Mouse (Mus musculus) midbrain, embryonic 14.5 days (tissue): ENCODE data around the gene Pnldc1. TPM values are rescaled to one million over a fixed set of nuclear protein-coding genes. Genes with fewer than 3 reads are reported as not detected.
"Not testable (repeated sequence)": the region's sequence is repeated elsewhere in the genome, so short reads cannot be mapped to it uniquely, and the experiment has no call there.

Experiments
- ATAC-seq: fragments of 200-750 bp; cut with Nextera tagmentation; 2 replicates; pipeline ENCODE4 v1.8.0; 2017; ENCODE audit warnings: moderate number of reproducible peaks, moderate library complexity; ENCODE audit not compliant: low FRiP score, low TSS enrichment
- DNase-seq: peaks from one replicate; pipeline ENCODE4 v3.0.0-alpha.2; 2015
- H3K27ac ChIP-seq: fragments of 300-500 bp; sonication (generic); replicated peaks from 2 replicates; pipeline ENCODE4 v1.5.1; 2014; ENCODE audit warnings: mild to moderate bottlenecking, low read depth, low read length, moderate library complexity
- H3K27me3 ChIP-seq: fragments of 300-500 bp; sonication (generic); 2 replicates; pipeline ENCODE4 v1.6.1; 2014; ENCODE audit warnings: low read length, control low read depth, mixed read lengths; ENCODE audit not compliant: control insufficient read depth, insufficient read depth
- H3K36me3 ChIP-seq: fragments of 300-500 bp; sonication (generic); 2 replicates; pipeline ENCODE4 v1.6.1; 2014; ENCODE audit warnings: low read length, control low read depth; ENCODE audit not compliant: control insufficient read depth, insufficient read depth
- H3K4me1 ChIP-seq: fragments of 300-500 bp; sonication (generic); 2 replicates; pipeline ENCODE4 v1.6.1; 2014; ENCODE audit warnings: mild to moderate bottlenecking, antibody characterized with exemption, low read length, control low read depth; ENCODE audit not compliant: control insufficient read depth, insufficient read depth
- H3K4me2 ChIP-seq: fragments of 300-500 bp; sonication (generic); 2 replicates; pipeline ENCODE4 v1.6.1; 2014; ENCODE audit warnings: mild to moderate bottlenecking, low read length, moderate library complexity
- H3K4me3 ChIP-seq: fragments of 300-500 bp; sonication (generic); replicated peaks from 2 replicates; pipeline ENCODE4 v1.5.1; 2014; ENCODE audit warnings: low read depth, low read length
- H3K9ac ChIP-seq: fragments of 300-500 bp; sonication (generic); replicated peaks from 2 replicates; pipeline ENCODE4 v1.6.1; 2014; ENCODE audit warnings: mild to moderate bottlenecking, low read length, moderate library complexity
- H3K9me3 ChIP-seq: fragments of 300-500 bp; sonication (generic); 2 replicates; pipeline ENCODE4 v1.6.1; 2016; ENCODE audit warnings: low read length, control low read depth, mixed read lengths; ENCODE audit not compliant: control insufficient read depth
- WGBS: fragments of 180-500 bp; shearing (Covaris S2); extraction: QIAGEN DNeasy Blood & Tissue Kit; methylation state at CpG from one replicate; pipeline ENCODE4 v1.1.7; 2014; 5-methylcytosine and 5-hydroxymethylcytosine counted together
- polyA plus RNA-seq: library from polyadenylated mRNA; unstranded; fragments of >200 nt; fragmentation: Nextera tagmentation; extraction: Ambion mirVana; gene quantifications from 2 replicates; pipeline ENCODE4 v1.2.1, GENCODE M21; 2014

The Pnldc1 gene
- polyA plus RNA-seq, 1 experiment from 2014 or later: 3.1 TPM

DNA sequence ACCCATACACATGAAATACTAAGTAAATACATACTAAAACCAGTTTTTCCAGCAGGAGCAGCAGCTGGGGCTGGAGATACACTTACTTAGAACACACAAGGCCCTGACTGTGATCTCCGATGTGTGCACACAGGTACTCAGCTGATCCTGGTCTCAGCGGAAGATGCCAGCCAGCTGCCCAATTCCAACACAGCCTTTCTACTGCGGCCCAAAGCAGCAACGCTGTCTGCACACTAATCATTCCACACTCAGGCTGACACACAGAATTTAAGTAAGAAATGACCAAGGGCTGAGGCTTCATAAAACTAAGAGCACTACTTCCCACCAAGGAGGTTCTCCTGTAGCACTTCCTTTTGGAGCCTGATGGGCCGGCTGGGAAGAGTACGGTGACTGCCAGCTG is 7.7 kb downstream of the Pnldc1 start:
- DNase-seq: no peak

DNA sequence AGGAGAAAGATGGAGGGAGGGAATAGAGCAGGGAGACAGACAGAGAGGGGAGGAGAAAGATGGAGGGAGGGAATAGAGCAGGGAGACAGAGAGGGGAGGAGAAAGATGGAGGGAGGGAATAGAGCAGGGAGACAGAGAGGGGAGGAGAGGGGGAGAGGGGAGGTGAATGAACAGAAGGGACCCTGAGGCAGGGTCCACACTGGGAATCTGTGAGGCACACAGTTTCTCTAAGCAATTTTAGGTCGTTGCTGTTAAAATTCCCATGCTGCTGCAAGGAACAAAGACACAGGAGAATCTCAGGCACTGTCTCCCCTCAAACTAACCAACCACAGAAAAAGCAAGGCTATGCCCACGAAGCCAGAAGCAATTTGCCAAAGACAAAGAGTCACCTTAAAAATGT is 11.4 kb downstream of the Pnldc1 start:
- not testable (repeated sequence) for H3K9me3 ChIP-seq, ATAC-seq, H3K4me2 ChIP-seq, H3K9ac ChIP-seq, H3K4me1 ChIP-seq, H3K4me3 ChIP-seq, H3K27me3 ChIP-seq
- Histone ChIP-seq H3K27ac (peak overlapping the region; percentile 60), H3K36me3 (peaks cover 10% of the 10 kb centered on the region)
- 32% methylated on average over 2 of the region's 2 CpGs for WGBS
- peak; percentile 8 for DNase-seq

More for the DNA sequence above, 7.7 kb downstream of the Pnldc1 start:
- no peaks in the 10 kb centered on the region for H3K9me3 ChIP-seq
- H3K36me3 ChIP-seq: peaks cover 24% of the 10 kb centered on the region
- H3K4me1 ChIP-seq: no peaks in the 10 kb centered on the region
- H3K27ac ChIP-seq: no peak overlapping the region
- no peak overlapping the region for H3K9ac ChIP-seq
- ATAC-seq: no peak
- H3K4me3 ChIP-seq: no peak overlapping the region
- H3K27me3 ChIP-seq: no peaks in the 10 kb centered on the region
- H3K4me2 ChIP-seq: no peak overlapping the region
- 95% methylated on average over 6 of the region's 6 CpGs for WGBS

DNA sequence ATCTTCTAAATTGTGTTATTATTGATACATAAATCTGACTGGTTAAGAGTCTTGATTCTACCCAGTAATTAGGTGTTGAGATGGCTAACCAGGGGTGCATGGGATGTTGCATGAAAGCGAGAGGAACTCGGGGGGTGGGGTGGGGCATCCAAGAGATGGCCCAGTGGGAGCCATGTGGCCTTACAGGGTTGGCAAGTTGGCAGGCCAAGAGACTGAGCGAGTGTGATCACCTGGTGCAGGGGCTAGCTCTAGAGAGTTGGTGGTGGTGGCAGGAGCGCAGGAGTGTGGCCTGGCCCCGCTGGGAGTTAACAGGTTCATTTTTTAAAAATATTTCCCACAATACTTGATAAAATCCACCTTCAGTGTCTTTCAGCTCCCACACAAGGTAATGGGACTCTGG is 12.4 kb downstream of the Pnldc1 start:
- no peaks in the 10 kb centered on the region for H3K27me3 ChIP-seq
- peak; percentile 1 for DNase-seq
- no peaks in the 10 kb centered on the region for H3K4me1 ChIP-seq
- no peak for ATAC-seq
- H3K9me3 ChIP-seq: no peaks in the 10 kb centered on the region
- H3K4me3 ChIP-seq: no peak overlapping the region
- 80% methylated on average over 5 of the region's 5 CpGs for WGBS
- no peak overlapping the region for H3K9ac ChIP-seq
- H3K27ac ChIP-seq: peak overlapping the region; percentile 1; the same call in 1 of the 2 replicates
- H3K4me2 ChIP-seq: no peak overlapping the region
- H3K36me3 ChIP-seq: peaks cover 13% of the 10 kb centered on the region

DNA sequence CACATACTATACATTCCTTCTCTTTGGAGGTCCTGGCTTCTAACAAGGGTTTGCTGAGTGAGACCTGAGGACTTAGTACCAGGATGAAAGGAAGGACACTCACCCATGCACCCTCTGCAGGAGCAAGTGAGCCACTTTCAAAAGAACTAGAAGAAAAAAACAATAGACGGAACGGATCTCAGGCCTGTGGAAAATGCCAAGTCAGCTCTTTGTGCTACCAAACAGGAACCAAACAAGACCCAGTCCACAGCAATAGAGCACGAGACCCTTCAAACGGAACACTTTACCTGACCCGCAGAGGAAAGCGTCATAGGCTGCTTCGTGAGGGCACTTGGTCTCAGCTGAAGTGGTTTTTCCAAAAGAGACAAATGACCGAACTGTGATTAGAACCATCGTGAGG is 18.0 kb downstream of the Pnldc1 start:
- DNase-seq (no peak), ATAC-seq (no peak)
- H3K36me3 ChIP-seq: peaks cover 10% of the 10 kb centered on the region; the same call in 1 of the 2 replicates
- H3K9ac ChIP-seq: no peak overlapping the region
- H3K27ac ChIP-seq: no peak overlapping the region
- H3K4me2 ChIP-seq: no peak overlapping the region
- no peaks in the 10 kb centered on the region for H3K4me1 ChIP-seq
- H3K4me3 ChIP-seq: no peak overlapping the region
- H3K9me3 ChIP-seq: no peaks in the 10 kb centered on the region
- no peaks in the 10 kb centered on the region for H3K27me3 ChIP-seq
- WGBS: 93% methylated on average over 9 of the region's 9 CpGs

DNA sequence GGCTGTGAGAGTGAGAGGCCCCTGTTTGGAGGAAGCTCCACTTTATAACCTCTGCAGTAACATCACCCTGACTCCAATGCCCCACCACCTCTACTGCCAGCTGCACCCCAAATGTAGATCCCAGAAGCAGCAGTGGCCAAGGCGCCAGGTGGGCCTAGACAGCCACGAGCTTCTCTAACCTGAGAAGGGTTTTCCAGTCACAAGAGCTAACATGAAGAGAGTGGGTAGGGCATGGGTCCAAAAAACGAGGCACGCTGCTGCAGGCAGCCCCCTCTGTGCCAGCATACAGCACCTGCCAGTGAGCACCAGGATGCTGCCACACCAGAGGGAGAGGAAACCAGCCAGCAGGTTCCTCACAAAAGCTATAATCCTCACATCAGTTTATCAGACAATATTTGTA is 19.0 kb downstream of the Pnldc1 start:
- H3K9ac ChIP-seq: no peak overlapping the region
- no peaks in the 10 kb centered on the region for H3K27me3 ChIP-seq
- 88% methylated on average over 4 of the region's 4 CpGs for WGBS
- H3K4me1 ChIP-seq: no peaks in the 10 kb centered on the region
- no peak overlapping the region for H3K27ac ChIP-seq
- H3K9me3 ChIP-seq: no peaks in the 10 kb centered on the region
- ATAC-seq: no peak
- no peak overlapping the region for H3K4me2 ChIP-seq
- no peak overlapping the region for H3K4me3 ChIP-seq
- DNase-seq: no peak
- H3K36me3 ChIP-seq: peaks cover 10% of the 10 kb centered on the region; the same call in 1 of the 2 replicates

DNA sequence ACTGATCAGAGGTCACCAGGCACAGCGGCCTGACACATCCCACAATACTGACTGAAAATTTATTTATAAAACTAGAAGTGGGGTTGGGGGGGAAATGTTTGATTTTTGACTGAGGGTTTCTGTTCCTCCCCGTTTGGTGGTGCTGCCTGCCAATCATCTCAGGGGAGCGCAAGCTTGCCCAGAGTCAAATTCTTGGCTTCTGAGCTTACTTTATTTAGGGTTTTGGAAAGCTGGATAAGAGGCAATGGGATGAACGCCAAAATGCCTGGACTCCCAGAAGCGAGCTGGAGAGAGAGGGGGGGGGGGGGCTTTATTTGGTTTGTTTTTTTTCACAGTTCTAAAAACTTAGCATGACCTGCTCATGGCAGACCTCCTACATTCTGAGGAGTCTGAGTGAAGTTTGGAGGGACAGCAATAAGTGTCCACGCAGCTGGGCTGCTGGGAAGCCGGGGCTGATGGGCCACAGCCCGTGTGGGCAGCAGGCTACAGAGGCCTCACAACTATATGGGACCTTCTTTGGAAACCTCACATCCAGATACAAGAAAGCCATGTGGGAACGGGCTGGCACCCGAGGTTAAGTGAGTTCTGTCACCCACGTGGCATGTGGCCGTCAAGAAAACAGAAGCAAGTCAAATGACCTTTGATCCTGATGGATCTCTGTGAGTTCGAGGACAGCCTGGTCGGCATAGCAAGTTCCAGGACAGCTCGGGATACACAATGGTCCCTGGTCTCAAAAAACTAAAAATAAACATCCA is 22.8 kb downstream of the Pnldc1 start:
- peaks cover 7% of the 10 kb centered on the region; the same call in 1 of the 2 replicates for H3K36me3 ChIP-seq
- DNase-seq: no peak
- no peak for ATAC-seq
- no peaks in the 10 kb centered on the region for H3K9me3 ChIP-seq
- no peak overlapping the region for H3K9ac ChIP-seq
- H3K4me3 ChIP-seq: no peak overlapping the region
- H3K4me2 ChIP-seq: no peak overlapping the region
- H3K27me3 ChIP-seq: no peaks in the 10 kb centered on the region
- H3K27ac ChIP-seq: no peak overlapping the region
- 88% methylated on average over 15 of the region's 15 CpGs for WGBS
- no peaks in the 10 kb centered on the region for H3K4me1 ChIP-seq

DNA sequence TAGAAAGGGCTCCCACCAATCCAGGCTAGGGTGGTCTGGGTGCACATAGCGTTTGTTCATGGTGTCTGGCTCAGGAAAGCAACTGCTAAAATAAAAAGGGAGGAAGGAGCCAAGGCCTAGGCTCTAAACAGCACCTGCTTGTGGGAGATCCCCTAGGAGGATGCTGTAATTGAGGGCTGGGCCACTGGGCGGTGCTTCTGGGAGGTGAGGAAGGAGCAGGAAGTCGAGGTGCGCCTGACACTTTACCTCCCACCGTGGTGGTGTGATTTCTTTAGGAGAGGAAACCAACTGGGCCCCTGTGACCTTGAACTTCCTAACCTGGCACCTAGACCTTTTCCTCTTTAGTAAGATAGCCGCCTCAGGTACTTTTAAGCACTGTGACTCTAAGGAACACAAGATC is 23.4 kb downstream of the Pnldc1 start:
- H3K4me3 ChIP-seq: no peak overlapping the region
- H3K9ac ChIP-seq: no peak overlapping the region
- WGBS: 41% methylated on average over 6 of the region's 6 CpGs
- H3K36me3 ChIP-seq: peaks cover 7% of the 10 kb centered on the region; the same call in 1 of the 2 replicates
- H3K27ac ChIP-seq: no peak overlapping the region
- ATAC-seq (no peak), DNase-seq (no peak)
- H3K27me3 ChIP-seq: no peaks in the 10 kb centered on the region
- no peak overlapping the region for H3K4me2 ChIP-seq
- H3K4me1 ChIP-seq: no peaks in the 10 kb centered on the region
- H3K9me3 ChIP-seq: no peaks in the 10 kb centered on the region

DNA sequence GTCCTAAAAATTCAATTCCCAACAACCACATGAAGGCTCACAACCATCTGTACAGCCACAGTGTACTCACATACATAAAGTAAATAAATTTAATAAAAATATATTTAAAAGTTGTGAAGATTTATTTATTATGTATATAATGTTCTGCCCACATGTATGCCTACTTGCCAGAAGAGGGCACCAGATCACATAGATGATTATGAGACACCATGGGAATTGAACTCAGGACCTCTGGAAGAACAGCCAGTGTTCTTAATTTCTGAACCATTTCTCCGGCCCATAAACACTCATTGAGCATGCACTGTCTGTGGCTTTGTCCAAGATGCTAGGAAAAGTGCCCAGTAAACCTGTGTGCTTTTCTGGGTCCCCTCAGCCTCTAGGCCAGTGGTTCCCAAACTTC is 28.8 kb downstream of the Pnldc1 start:
- Histone ChIP-seq H3K4me2 (no peak overlapping the region), H3K4me3 (no peak overlapping the region), H3K4me1 (no peaks in the 10 kb centered on the region), H3K9me3 (no peaks in the 10 kb centered on the region), H3K36me3 (no peaks in the 10 kb centered on the region), H3K9ac (no peak overlapping the region), H3K27me3 (no peaks in the 10 kb centered on the region), H3K27ac (no peak overlapping the region)
- DNase-seq: no peak
- no peak for ATAC-seq
- 67% methylated on average over 1 of the region's 1 CpGs for WGBS

DNA sequence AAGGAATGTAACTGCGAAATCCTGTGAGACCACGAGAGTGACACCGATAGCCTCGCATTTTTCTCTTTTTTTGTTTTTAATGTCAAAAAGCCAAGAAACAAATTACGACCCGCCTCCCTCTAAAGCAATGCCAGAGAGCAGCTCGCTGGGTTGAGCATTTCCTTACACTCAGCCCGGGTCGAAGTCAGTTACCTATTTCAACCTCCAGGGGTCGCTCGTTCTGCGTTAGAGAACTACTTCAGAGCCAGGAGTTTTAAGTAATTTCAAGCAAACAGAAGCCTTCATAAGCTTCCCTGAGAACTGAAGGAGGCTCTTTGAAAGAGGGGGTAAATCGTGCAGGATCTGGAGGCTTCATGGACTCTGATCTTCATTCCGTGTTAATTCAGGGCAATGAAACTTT is 29.9 kb downstream of the Pnldc1 start:
- Histone ChIP-seq H3K27ac (no peak overlapping the region), H3K36me3 (no peaks in the 10 kb centered on the region), H3K9ac (no peak overlapping the region), H3K4me3 (no peak overlapping the region), H3K9me3 (no peaks in the 10 kb centered on the region), H3K4me1 (no peaks in the 10 kb centered on the region), H3K27me3 (no peaks in the 10 kb centered on the region), H3K4me2 (peak overlapping the region; percentile 28)
- 5% methylated on average over 14 of the region's 14 CpGs for WGBS
- ATAC-seq: no peak
- peak; percentile 92 for DNase-seq
